Mouse (Mus musculus): Measurements from ENCODE around the gene Cpa5. TPM values are rescaled to one million over a fixed set of nuclear protein-coding genes. Genes with fewer than 3 reads are reported as not detected.
A peak's percentile ranks its signal among the peaks of the same experiment; 100 is the strongest.

The Cpa5 gene
- polyA plus RNA-seq, 1 experiment from 2014 or later = 1.1 TPM

- peaks cover 84% of the 10 kb centered on the region for H3K4me1 ChIP-seq (replicated peaks)
- H3K27ac ChIP-seq (ENCODE audit: poor library complexity, severe bottlenecking) = peak overlapping the region; percentile 94
- no peaks in the 10 kb centered on the region for H3K36me3 ChIP-seq
- ATAC-seq (ENCODE audit: insufficient number of reproducible peaks, low FRiP score) = no peak
- WGBS = 69% methylated on average over 6 of the region's 6 CpGs
- H3K27me3 ChIP-seq (replicated peaks) = no peaks in the 10 kb centered on the region
- no peaks in the 10 kb centered on the region for H3K9me3 ChIP-seq (replicated peaks)
- no peak overlapping the region for H3K4me2 ChIP-seq
- no peak overlapping the region for H3K4me3 ChIP-seq
- H3K9ac ChIP-seq = 0 out of 2 replicates have a peak overlapping the region, but pooled peaks have one; percentile 10
Observed at GRCm38 (mm10) chr6:30620994-30621393, 10.2 kb downstream of the Cpa5 start.

- Histone ChIP-seq H3K4me2 (no peak overlapping the region), H3K27ac (ENCODE audit: poor library complexity, severe bottlenecking) (peak overlapping the region; percentile 89), H3K4me1 (replicated peaks) (peaks cover 74% of the 10 kb centered on the region)
Observed at GRCm38 (mm10) chr6:30621986-30622389, 11.2 kb downstream of the Cpa5 start.

GRCm38 (mm10) chr6:30624763-30625162 is 14.0 kb downstream of the Cpa5 start:
- 0 out of 2 replicates have a peak overlapping the region, but pooled peaks have one; percentile 21 for H3K9ac ChIP-seq
- H3K9me3 ChIP-seq (replicated peaks) = no peaks in the 10 kb centered on the region
- no peak overlapping the region for H3K4me3 ChIP-seq
- H3K4me2 ChIP-seq = no peak overlapping the region
- no peaks in the 10 kb centered on the region for H3K27me3 ChIP-seq (replicated peaks)
- H3K27ac ChIP-seq (ENCODE audit: poor library complexity, severe bottlenecking) = peak overlapping the region; percentile 83
- no peaks in the 10 kb centered on the region for H3K36me3 ChIP-seq
- 38% methylated on average over 9 of the region's 9 CpGs for WGBS
- peak; percentile 36 for ATAC-seq (ENCODE audit: insufficient number of reproducible peaks, low FRiP score)
- peaks cover 47% of the 10 kb centered on the region for H3K4me1 ChIP-seq (replicated peaks)

More at GRCm38 (mm10) chr6:30621986-30622389, 11.2 kb downstream of the Cpa5 start:
- WGBS = 4% methylated on average over 4 of the region's 4 CpGs
- Histone ChIP-seq H3K9ac (no peak overlapping the region), H3K27me3 (replicated peaks) (no peaks in the 10 kb centered on the region), H3K4me3 (no peak overlapping the region), H3K9me3 (replicated peaks) (no peaks in the 10 kb centered on the region), H3K36me3 (no peaks in the 10 kb centered on the region)
- ATAC-seq (ENCODE audit: insufficient number of reproducible peaks, low FRiP score) = peak; percentile 72

GRCm38 (mm10) chr6:30628152-30628551 is 17.3 kb downstream of the Cpa5 start:
- Histone ChIP-seq H3K4me2 (no peak overlapping the region), H3K4me1 (replicated peaks) (peaks cover 18% of the 10 kb centered on the region), H3K4me3 (no peak overlapping the region), H3K36me3 (no peaks in the 10 kb centered on the region), H3K9ac (no peak overlapping the region), H3K27me3 (replicated peaks) (no peaks in the 10 kb centered on the region), H3K27ac (ENCODE audit: poor library complexity, severe bottlenecking) (no peak overlapping the region), H3K9me3 (replicated peaks) (no peaks in the 10 kb centered on the region)
- 59% methylated on average over 6 of the region's 6 CpGs for WGBS
- no peak for ATAC-seq (ENCODE audit: insufficient number of reproducible peaks, low FRiP score)

GRCm38 (mm10) chr6:30629989-30630388 is 19.2 kb downstream of the Cpa5 start:
- Histone ChIP-seq H3K27ac (ENCODE audit: poor library complexity, severe bottlenecking) (no peak overlapping the region), H3K4me3 (no peak overlapping the region), H3K9ac (no peak overlapping the region), H3K4me2 (no peak overlapping the region), H3K36me3 (no peaks in the 10 kb centered on the region), H3K9me3 (replicated peaks) (no peaks in the 10 kb centered on the region), H3K27me3 (replicated peaks) (no peaks in the 10 kb centered on the region), H3K4me1 (replicated peaks) (peaks cover 3% of the 10 kb centered on the region)
- WGBS = 92% methylated on average over 1 of the region's 1 CpGs
- no peak for ATAC-seq (ENCODE audit: insufficient number of reproducible peaks, low FRiP score)

GRCm38 (mm10) chr6:30635361-30635862 is 24.6 kb downstream of the Cpa5 start:
- Histone ChIP-seq H3K27me3 (replicated peaks) (no peaks in the 10 kb centered on the region), H3K36me3 (no peaks in the 10 kb centered on the region), H3K27ac (ENCODE audit: poor library complexity, severe bottlenecking) (peak overlapping the region; percentile 57), H3K4me1 (replicated peaks) (peaks cover 32% of the 10 kb centered on the region), H3K9me3 (replicated peaks) (no peaks in the 10 kb centered on the region), H3K9ac (no peak overlapping the region; the same call in 1 of the 2 replicates), H3K4me3 (no peak overlapping the region), H3K4me2 (no peak overlapping the region)
- ATAC-seq (ENCODE audit: insufficient number of reproducible peaks, low FRiP score) = peak; percentile 23; the same call in 1 of the 2 replicates
- WGBS = 31% methylated on average over 8 of the region's 8 CpGs

- WGBS = 43% methylated on average over 4 of the region's 4 CpGs
- no peaks in the 10 kb centered on the region for H3K9me3 ChIP-seq (replicated peaks)
- no peak for ATAC-seq (ENCODE audit: insufficient number of reproducible peaks, low FRiP score)
Observed at GRCm38 (mm10) chr6:30636186-30636842, 25.5 kb downstream of the Cpa5 start.

GRCm38 (mm10) chr6:30638674-30639268 is 28.0 kb downstream of the Cpa5 start, which contains the start of gene Cpa1:
Gene Cpa1, plus strand, starts transcription at chr6:30639218.
- Histone ChIP-seq H3K4me1 (replicated peaks) (peaks cover 38% of the 10 kb centered on the region), H3K4me2 (no peak within 1 kb of the TSS), H3K9ac (no peak within 1 kb of the TSS), H3K4me3 (no peak within 1 kb of the TSS), H3K36me3 (no peaks in the 10 kb centered on the region), H3K27me3 (replicated peaks) (no peaks in the 10 kb centered on the region), H3K9me3 (replicated peaks) (no peaks in the 10 kb centered on the region), H3K27ac (ENCODE audit: poor library complexity, severe bottlenecking) (no peak within 1 kb of the TSS)
- WGBS = 47% methylated on average over 5 of the region's 5 CpGs
- ATAC-seq (ENCODE audit: insufficient number of reproducible peaks, low FRiP score) = no peak

More at GRCm38 (mm10) chr6:30636186-30636842, 25.5 kb downstream of the Cpa5 start:
- H3K36me3 ChIP-seq = no peaks in the 10 kb centered on the region
- H3K4me2 ChIP-seq = no peak overlapping the region
- no peak overlapping the region for H3K4me3 ChIP-seq
- H3K27me3 ChIP-seq (replicated peaks) = no peaks in the 10 kb centered on the region
- H3K9ac ChIP-seq = 0 out of 2 replicates have a peak overlapping the region, but pooled peaks have one; percentile 30
- H3K27ac ChIP-seq (ENCODE audit: poor library complexity, severe bottlenecking) = peak overlapping the region; percentile 79
- peaks cover 32% of the 10 kb centered on the region for H3K4me1 ChIP-seq (replicated peaks)

GRCm38 (mm10) chr6:30643694-30644460 is 33.1 kb downstream of the Cpa5 start:
- no peak for ATAC-seq (ENCODE audit: insufficient number of reproducible peaks, low FRiP score)
- Histone ChIP-seq H3K9ac (no peak overlapping the region), H3K27ac (ENCODE audit: poor library complexity, severe bottlenecking) (no peak overlapping the region), H3K36me3 (no peaks in the 10 kb centered on the region), H3K4me2 (no peak overlapping the region), H3K4me1 (replicated peaks) (peaks cover 21% of the 10 kb centered on the region), H3K27me3 (replicated peaks) (no peaks in the 10 kb centered on the region), H3K9me3 (replicated peaks) (no peaks in the 10 kb centered on the region), H3K4me3 (no peak overlapping the region)
- WGBS = 65% methylated on average over 12 of the region's 12 CpGs

GRCm38 (mm10) chr6:30644462-30644861 is 33.7 kb downstream of the Cpa5 start:
- Histone ChIP-seq H3K36me3 (no peaks in the 10 kb centered on the region), H3K4me3 (no peak overlapping the region), H3K4me1 (replicated peaks) (peaks cover 19% of the 10 kb centered on the region), H3K27me3 (replicated peaks) (no peaks in the 10 kb centered on the region), H3K9ac (no peak overlapping the region), H3K9me3 (replicated peaks) (no peaks in the 10 kb centered on the region), H3K4me2 (no peak overlapping the region), H3K27ac (ENCODE audit: poor library complexity, severe bottlenecking) (no peak overlapping the region)
- ATAC-seq (ENCODE audit: insufficient number of reproducible peaks, low FRiP score) = no peak
- WGBS = 82% methylated on average over 3 of the region's 3 CpGs

GRCm38 (mm10) chr6:30645379-30645778 is 34.6 kb downstream of the Cpa5 start:
- no peak overlapping the region for H3K27ac ChIP-seq (ENCODE audit: poor library complexity, severe bottlenecking)
- no peak overlapping the region for H3K9ac ChIP-seq
- ATAC-seq (ENCODE audit: insufficient number of reproducible peaks, low FRiP score) = no peak
- WGBS = 75% methylated on average over 6 of the region's 6 CpGs
- H3K36me3 ChIP-seq = no peaks in the 10 kb centered on the region
- H3K27me3 ChIP-seq (replicated peaks) = no peaks in the 10 kb centered on the region
- H3K4me3 ChIP-seq = no peak overlapping the region
- peaks cover 17% of the 10 kb centered on the region for H3K4me1 ChIP-seq (replicated peaks)
- H3K4me2 ChIP-seq = no peak overlapping the region
- no peaks in the 10 kb centered on the region for H3K9me3 ChIP-seq (replicated peaks)
